Mouse (Mus musculus) left cerebral cortex, adult 8-10 months (tissue): ENCODE measurements around the gene Higd1b. TPM values are rescaled to one million over a fixed set of nuclear protein-coding genes. Genes with fewer than 3 reads are reported as not detected.
A peak's percentile ranks its signal among the peaks of the same experiment; 100 is the strongest.

Experiments used
- DNase-seq, 2 experiments: peaks; one replicate each; pipeline ENCODE4 v3.0.0; 2022; ENCODE audit warnings: low spot score in 2 of 2
- total RNA-seq, 4 experiments: library from RNA; stranded (reverse); gene quantifications; 2 replicates each; pipeline ENCODE4 v1.2.4; 2022

Higd1b gene
- 1 to 10 TPM; 5.7 to 6.8 (median 6.0) TPM for total RNA-seq

DNA sequence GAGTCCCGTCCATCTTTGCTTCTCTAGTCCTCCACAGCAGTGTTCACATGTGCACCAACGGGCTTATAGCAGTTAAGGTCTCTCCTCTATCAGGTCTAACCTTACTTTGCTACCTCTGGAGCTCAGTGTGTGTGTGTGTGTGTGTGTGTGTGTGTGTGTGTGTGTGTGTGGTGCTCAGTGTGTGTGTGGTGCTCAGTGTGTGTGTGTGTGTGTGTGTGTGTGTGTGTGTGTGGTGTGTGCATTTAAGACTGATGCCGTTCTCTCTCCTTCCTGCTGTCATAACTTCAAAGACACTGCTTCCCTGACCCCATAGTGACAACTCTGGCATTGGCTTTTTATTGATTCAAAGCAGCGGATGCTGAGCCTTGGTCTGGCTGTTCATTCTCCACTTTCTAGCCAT, at the start of gene Higd1b:
Gene Higd1b (plus strand): TSS at position 301 of the 400 bp plus-strand sequence.
- DNase-seq: no peak

DNA sequence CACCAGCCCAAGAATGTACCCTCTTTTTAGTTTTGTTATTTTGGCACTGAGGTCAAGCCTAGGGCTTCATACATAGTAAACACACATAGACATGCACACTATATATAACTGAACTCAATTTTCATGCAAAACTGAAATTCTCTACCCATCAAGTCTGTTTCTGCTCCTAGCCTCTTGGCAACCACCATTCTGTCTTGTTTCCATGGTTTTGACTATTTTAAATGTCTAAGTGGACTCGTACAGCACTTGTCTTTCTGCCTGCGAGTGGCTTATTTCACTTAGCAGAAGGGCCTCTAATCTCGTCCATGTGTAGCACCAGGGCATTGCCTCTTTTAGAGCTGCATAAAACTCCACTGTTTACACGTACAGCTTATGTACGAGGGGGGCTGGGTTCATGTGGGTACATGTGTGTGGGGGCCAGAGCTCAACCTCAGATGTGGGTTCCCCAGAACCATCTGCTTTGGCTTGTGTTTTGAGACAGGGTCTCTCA, 47.9 kb upstream of the Higd1b start:
- no peak for DNase-seq

DNA sequence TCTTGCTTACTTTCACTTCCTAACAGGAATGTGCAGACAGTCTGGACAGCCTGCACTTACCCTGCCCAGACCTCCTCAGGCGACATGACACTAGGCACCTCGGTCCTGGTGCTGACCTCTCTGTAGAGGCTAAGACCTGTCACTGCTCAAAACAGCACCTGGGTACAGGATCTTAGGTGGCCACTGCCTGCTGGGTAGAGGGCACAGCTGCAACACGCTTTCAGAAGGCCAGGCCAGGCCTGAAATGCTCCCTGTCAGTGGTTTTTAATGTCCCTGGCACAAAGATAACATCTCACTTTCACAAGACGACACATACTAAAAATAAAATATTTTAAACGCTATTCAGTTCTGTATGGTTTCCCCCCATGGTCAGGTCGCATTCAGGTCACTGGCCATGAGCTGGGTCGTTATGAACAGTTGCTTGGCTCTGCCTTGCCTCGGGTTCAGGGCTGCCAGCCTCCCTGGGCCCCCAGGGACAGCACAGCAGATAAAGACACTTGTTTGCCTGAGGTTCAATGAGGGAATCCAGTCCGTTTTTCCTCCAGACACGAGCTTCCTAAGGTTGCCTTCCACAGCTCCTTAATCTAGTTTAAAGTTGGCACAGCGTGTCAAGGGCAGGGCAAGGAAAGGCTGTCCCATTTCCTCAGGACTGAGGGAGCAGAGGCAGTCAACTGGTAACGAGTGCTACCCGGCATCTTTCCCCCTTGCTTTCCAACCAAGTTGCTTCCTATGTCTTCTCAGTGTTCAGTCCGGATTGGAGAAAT, 43.8 kb upstream of the Higd1b start:
- no peak for DNase-seq

DNA sequence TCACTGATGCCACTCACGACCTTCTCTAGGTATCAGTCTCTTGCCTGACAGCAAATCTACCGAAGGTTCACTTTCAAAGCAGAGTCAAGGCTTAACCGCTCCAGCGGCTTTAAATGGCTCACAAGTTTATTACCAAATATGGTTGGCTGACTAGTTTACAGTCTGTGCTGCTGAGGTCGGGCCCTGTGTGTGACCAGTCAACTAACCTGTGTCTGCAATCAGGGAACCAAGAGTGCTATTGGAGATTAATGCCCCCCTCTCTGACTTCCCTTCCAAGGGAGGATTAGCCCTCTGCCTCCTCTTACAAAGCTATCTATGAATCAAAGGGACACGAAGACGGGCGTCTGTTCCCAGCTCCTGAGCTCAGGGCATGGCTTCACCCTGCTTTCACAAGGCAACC, 41.5 kb upstream of the Higd1b start:
- DNase-seq: no peak

DNA sequence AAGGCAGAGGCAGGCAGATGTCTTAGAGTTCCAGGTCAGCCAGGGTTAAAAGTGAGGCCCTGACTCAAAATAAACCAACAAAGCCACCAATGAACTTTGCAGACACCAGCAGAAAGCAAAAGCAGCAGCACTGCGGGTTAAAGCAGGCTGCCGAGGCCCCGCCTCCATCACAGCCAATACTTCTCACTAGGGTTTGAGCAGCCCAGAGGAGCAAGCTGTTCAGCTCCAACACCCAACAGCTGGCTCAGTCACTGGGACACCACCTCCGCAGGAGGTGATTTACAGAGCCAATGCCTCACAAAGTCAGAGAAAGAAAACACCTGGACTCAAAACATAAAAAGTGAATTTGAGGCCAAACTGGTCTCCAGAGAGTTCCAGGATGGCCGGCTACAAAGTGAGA, 32.2 kb upstream of the Higd1b start:
- DNase-seq: no peak

DNA sequence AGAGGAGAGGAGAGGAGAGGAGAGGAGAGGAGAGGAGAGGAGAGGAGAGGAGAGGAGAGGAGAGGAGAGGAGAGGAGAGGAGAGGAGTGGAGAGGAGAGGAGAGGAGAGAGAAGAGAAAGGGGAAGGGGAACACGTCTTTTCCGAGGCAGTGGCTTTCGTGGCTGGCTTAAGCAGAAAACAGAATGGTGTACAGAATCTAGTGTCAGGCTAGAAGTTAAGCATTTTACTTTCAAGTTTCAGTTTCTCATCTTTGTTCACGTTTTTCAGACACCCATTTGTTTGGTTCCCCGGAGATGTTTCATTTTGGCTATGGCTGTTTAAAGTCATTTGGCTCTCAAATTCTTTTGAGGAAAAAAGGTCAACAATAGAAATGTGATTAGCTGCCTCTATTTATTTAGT, 27.4 kb upstream of the Higd1b start:
- DNase-seq: no peak

DNA sequence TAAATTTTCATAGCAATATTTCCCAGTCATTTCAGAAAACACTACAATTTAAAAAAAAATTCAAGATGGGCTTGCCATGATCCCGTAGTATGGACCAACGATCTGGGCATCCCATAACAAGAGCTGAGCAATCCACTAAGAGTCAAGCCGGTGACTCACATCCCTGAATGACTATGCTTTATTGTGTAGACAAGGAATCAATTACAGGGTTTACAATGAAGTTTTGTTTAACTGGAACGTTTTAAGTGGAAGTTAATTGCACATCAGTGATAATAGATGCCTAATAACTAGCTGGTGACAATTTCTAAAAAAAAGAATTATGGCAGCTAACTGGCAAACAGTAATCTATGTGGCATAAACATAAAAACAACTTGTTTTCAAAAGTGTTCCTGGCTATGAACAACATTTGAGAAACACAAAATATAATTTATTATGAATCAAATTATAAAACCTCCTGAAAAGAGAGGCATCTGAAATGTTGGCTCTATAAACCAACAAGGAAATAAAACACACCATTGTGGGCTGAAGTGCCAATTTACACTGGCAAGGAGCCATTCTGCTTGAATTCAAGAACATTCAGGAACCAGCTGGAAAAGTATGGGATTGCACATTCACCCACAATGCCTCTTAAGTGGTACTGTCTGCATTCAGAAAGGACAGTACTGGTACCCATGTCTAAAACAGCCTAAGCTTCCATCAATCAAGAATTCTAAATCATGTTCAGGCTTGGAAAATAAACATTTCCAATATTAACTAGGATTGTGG, 24.7 kb upstream of the Higd1b start:
- no peak for DNase-seq

DNA sequence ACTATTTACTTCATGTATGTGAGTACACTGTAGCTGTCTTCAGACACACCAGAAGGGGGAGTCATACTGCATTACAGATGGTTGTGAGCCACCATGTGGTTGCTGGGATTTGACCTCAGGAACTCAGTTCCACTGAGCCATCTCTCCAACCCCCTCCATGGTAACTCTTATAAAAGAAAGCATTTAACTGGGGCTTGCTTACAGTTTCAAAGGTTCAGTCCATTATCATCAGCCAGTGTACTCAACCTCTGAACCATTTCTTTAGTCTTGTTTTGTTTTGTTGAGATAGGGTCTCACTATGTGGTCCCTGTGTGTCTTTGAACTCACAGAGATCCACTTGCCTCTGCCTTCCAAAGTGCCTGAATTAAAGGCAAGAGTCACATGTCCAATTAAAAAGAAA, 20.8 kb upstream of the Higd1b start:
- no peak for DNase-seq

DNA sequence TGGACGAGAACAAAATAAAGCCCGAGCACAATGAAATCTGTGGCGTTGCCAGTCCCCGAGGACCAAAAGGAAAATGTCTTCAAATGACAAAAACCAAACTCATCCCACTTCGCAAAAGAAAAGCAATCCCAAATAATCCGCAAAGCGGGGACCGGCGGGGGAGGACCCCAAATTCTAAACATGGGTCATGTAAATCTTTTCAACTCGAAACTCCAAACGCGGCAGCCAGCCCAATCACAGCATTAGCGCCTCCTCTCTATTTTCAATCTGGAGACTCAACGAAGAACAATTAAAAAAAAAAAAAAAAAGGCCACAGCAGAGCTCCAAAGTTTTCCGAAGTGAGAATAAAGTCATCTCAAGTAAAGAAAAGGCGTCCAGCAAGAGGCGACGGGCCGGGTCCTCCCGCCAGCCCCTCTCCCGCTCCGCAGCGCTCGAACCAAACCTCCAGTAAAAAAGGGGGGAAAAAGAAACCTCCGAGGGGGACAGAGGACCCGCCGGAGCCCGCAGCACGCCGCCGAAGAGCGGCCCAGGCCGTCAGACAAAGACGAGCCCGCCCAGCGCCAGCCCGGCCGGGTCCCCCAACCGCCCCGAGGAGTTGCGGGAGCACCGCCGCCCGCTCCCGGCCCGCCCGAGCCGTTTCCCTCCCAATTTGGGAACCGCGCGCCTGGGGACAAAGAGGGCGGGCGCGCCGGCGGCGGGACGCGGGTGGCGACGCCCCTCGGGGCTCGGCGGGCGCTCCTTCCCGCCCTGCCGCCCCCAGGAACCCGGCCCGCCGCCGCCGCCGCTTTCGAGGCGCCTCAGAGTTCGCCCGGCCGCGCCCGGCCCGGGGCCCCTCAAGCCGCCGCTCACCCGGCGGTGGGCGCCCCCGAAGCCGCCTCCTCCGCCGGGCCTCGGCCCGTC, 17.3 kb upstream of the Higd1b start:
- DNase-seq: no peak

DNA sequence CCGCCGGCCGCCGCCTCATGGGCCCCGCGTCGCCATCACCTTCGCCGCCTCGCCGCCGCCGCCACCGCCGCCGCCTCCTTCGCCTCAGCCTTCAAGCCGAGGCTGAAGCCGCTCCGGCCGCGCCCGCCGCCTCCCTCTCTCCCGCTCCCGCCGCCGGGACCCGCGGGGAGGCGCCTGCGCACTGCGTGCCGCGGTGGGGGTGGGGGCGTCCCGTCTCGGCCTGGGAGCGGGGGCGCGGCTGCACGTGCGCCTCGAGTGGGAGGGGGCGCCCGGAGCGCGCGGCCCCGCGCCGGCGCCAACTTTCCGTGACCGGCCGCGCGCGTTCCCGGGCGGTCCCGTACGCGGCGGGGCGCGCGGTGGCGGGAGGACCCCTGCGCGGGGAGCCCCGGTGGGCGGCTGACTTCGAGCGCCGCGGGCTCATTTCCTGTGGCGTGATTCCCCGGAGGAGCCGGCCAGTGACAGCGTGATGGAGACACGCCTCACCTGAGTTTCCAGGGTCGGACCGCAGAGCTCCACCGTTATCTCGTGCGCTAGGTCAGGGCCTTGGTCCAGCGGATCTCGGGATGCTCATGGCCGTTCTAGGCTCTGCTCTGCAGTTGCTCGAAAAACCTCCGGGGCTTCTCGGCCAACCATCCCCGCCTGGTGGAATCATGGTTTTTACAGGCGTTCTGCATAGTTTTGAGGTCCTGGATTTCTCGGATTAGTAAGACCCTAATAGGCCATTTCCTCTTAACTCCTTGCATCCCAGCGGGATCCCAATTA, 16.4 kb upstream of the Higd1b start, which contains the start of gene Gjc1:
Gene Gjc1 (minus strand): TSS at position 680 of the 762 bp plus-strand sequence.
- peak in 1 of 2 experiments; percentile 18 for DNase-seq

DNA sequence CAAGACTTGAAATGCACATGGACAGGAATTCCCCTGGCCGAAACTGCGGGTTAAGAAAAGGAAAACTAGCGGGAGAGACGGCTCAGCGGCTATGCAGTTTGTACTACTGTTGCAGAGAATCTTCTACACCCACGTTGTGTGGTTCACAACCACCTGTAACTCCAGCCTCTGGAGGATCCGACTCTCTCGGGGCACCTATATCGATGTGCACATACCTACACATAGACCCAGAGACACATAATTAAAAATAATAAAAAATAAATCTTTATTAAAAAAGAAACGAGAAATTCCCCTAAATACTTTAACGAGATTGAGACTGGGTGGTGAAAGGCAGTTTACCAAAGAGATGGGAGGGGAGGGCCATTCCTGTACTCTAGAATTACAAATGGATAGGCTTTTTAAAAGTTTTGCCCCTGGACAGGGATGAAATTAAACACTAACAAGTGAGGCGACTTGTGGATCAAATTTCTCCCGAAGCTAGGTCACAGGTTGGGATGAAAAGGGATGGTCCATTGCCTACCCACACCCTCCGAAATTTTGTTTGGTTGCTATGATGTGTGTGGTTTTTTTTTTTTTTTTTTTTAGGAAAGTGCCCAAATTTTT, 15.8 kb upstream of the Higd1b start:
- DNase-seq: no peak

DNA sequence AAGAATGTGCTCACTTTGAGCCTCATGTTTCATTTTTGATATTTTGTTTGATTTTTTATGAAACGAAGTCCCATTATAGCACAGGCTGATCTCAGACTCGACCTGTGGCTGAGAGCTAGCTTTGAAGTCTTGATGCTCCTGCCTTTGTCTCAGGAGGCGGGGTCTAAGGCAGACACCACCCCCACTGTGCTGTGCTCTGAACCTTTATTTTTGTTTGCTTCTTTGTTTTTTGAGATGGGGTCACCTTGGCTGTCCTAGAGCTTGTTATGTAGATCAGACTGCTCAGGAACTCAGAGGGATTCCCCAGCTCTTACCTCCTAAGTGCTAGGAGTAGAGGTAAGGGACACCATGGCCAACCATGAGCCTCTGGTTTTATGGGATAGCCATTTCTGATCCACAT, 15.2 kb upstream of the Higd1b start:
- no peak for DNase-seq

DNA sequence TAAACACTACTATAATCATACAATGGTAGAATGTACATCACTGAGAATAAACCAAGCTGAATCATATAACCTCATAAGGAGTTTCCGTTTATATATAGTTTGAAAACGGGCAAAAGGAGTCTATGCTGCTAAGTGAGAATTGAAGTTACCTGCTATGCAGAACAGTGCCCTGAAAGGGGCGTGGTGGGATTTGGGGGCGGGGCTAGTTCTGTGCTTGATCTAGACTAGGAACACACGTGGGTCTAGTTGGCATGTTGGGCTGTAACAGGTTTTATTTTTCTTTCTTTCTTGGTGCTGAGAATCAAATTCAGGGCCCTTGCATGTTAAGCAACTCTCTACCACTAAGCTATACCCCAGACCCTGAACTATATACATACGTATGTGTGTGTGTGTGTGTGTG, 14.4 kb upstream of the Higd1b start:
- no peak for DNase-seq

DNA sequence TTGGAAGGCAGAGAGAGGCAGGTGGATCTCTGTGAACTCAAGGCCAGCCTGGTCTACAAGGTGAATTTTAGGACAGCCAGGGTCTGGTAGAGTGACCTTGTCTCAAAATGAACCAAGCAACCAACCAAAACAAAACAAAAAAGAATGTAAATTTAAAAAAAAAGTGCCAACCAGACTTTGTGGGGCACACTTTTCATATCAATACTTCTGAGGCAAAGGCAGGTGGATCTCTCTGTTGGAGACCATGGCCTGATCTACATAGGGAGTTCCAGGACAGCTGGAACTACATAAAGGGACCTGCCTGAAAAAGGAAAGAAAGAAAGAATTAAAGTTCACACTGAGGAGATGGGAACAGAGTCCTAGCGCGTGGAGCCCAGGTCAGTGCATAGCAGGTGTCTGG, 9.2 kb upstream of the Higd1b start:
- DNase-seq: no peak

DNA sequence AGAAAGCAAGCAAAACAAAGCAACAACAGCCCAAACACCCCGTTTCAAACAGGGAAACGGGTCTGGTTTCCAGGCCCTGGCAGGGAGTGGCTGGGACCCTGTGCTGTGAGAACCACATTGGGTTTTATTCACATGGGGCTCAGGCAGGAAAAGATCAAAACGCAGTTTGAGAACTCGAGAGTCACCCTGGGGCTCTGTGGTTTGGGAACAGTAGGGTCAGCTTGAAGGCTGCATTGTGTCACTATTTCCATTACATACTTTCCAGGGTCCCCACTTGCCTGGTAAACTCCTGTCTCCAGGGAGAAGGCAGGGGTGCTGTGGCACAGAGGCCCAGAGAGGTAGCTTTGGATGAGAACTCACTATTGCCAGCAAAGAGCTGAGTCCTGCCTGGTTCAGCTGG, 8.6 kb upstream of the Higd1b start:
- DNase-seq: no peak

DNA sequence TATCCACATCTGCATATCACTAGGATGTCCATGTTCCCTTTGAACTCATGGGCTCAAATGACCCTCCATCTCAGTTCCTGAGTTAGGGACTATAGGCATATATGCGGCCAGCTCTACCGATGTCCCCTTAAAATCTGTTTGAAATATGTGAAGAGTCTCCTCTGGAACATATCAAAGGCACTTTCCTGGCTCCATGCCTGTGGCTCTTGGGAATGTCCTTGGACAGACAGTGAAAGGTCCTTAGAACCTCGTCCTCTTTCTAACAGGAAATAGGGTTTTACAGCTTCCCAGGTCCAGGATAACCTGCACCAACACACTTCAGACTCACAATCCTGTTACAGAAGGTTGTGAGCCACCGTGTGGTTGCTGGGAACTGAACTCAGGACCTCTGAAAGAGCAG, 5.4 kb upstream of the Higd1b start:
- DNase-seq: no peak

DNA sequence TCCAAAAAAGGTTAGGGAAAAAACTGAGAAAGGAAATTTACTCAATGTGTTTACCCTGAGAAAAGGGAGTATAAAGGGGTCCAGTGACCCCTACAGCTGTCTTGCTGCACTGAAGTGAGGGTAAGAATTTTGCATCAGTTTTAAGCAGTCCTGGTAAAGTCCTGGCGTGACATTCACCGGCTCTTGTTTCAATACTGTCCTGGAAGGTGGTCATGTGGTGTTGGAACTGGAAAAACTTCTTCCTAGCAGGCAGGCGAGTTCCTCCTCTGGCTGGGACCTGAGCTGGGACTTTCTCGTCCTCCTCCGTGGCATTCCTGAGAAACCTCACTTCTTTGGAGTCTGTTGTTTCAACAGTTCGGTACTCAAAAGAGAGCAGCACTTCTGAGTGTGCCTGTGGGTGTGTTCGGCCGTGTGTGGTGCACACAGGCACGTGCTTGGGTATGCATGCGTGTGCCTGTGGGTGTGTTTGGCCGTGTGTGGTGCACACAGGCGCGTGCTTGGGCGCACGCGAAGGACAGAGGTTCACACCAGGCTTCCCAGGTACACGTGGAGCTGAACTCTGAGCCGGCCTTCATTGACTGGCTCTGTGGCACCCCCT, 2.9 kb upstream of the Higd1b start:
- no peak for DNase-seq

DNA sequence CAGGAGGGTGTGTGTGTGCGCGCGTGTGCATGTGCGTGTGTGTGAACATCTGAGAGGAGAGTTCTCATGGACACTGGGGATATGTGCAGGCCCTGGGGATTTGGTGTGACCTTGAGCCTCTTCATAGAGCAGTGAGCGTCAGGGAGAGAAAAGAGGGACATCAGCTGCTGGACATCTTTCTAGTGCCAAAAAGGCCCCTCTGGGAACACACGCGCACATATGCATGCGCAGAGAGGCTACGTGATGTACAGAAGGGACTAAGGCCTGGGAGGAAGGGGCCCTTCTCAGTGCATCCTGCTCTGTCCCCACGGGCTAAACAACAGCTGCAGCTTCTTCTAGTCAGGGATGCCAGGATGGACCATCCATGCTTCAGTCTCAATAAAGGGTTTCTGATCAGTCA, 1.4 kb upstream of the Higd1b start:
- no peak for DNase-seq

DNA sequence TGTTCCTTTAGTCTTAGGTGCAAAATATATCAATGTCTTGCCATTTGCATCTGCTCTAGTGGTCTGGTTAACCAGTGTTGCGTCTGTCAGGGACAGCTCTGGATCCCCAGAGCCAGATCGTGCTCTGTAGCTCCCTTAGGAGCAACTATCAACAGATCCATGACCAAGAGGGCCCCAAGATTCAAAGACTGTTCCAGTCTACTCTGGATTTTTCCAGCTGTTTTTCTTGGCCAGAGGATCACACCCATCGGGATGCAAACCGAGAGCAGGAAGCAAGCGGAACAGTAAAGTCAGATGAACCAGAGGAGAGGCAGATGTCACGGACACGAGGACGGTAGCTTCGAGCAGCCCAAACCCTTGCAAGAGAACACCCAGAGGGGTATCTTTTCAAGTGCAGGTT, 497 bp downstream of the Higd1b start:
- DNase-seq: no peak

DNA sequence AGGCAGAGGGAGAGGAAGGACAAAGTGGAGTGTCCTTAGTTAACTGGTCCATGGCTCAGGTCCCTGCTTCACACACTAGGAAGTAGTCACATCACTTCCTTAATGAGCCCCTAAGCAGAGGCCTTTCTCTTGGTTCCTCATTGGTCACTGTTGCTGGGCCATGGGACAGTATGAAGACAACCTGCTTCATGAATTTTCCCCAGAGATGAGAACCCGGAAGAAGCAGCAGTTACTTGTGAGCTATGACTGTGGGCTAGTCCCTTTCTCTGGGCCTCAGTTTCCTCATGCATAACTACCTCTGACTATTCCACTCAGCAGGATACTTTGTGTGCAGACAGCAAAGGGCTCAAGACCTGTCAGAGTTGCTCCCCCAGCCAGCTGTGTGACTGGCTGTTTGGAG, 1.7 kb downstream of the Higd1b start:
- DNase-seq: no peak
